Mouse (Mus musculus): ENCODE measurements around the gene Zfp52. TPM values are rescaled to one million over a fixed set of nuclear protein-coding genes. Genes with fewer than 3 reads are reported as not detected.

Zfp52 gene
- polyA plus RNA-seq, 1 experiment from 2014 or later = 3.0 TPM

DNA sequence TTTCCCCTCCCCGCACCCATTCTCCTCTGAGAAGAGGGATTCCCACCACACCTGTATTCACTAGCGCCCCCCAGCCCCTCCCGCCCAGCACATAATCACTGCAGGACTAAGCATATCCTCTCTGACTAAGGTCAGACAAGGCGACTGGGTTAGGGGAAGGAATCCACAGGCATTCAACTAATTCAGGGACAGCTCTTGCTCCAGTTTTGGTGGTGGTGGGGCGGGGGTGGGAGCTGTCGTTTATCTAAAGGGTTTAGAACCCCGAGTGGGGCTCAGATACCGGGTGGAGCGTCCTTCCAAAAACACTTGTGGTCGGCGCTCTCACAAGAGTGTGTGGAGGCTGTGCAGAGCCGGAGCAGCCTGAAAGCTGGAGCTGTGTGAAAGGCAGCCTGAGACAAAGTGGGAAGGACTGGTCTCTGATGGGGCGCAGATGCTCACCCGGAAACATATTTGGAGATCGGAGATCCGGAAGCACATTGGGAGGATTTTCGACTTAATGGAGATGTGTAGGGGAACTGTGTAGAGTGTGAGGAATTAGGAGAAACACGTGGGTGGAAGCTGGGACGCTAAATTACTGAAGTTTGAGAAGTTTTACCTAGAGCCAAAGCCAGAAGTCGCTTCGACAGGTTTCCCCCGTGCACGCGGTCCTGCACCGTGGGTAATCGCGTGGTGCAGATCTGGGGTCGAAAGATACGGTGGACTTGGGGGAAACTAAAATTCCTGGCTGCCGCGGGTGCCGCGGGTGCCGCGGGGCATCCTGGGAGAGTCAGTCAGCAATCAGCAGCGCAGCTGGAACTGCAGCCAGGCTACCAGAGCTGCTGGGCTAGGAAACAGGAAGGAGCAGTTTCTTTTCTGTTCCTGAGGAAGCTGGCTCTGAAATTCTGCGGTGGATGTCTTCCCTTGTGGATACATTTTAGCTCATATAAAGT lies 18.9 kb upstream of the Zfp52 start:
- under 1% methylated on average over 37 of the region's 37 CpGs for WGBS
- peak overlapping the region; percentile 90 for H3K27ac ChIP-seq (ENCODE audit: low read depth, low read length)
- peak overlapping the region; percentile 71 for H3K4me2 ChIP-seq (replicated peaks; ENCODE audit: low read depth, low read length)
- no peaks in the 10 kb centered on the region for H3K4me1 ChIP-seq (ENCODE audit: control insufficient read depth, insufficient read depth, low read length)
- H3K9me3 ChIP-seq (ENCODE audit: control insufficient read depth, low read length) = no peaks in the 10 kb centered on the region
- peak overlapping the region; percentile 55 for H3K4me3 ChIP-seq (ENCODE audit: low read length)
- H3K36me3 ChIP-seq (ENCODE audit: control insufficient read depth, insufficient read depth, low read length) = no peaks in the 10 kb centered on the region; the same call in 1 of the 2 replicates
- H3K27me3 ChIP-seq (ENCODE audit: control insufficient read depth, insufficient read depth, low read length) = no peaks in the 10 kb centered on the region
- peak; percentile 90 for ATAC-seq (ENCODE audit: low FRiP score, low TSS enrichment)
- H3K9ac ChIP-seq (ENCODE audit: low read depth, low read length) = peak overlapping the region; percentile 63

DNA sequence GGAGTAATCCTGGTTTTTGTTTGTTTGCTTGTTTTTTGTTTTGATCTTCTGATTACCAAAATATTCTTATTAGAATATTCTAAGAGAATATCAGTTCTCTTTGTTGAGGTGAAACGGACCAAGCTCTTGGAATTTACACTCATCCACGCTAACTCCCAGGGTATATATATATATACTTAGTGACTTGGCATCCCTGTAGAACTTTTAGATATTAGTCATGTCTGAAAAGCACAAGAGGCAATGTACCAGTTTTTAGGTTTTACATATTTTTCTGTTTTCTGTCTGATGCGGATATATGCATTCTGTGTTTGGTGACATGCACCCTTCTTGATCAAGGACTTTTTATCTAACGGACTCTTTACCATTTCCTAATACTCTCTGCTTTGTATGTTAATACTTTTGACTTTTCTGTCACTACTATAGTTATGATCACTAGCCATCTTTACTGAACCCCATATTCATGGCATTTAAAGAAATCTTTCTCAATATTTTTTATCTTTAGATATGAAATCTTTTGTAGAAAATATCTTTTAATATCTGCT lies 18.1 kb upstream of the Zfp52 start:
- peak overlapping the region; percentile 71 for H3K4me2 ChIP-seq (replicated peaks; ENCODE audit: low read depth, low read length)
- peak overlapping the region; percentile 63; the same call in 1 of the 2 replicates for H3K9ac ChIP-seq (ENCODE audit: low read depth, low read length)
- H3K4me3 ChIP-seq (ENCODE audit: low read length) = peak overlapping the region; percentile 55
- 36% methylated on average over 4 of the region's 4 CpGs for WGBS
- H3K27ac ChIP-seq (ENCODE audit: low read depth, low read length) = peak overlapping the region; percentile 90; the same call in 1 of the 2 replicates
- no peaks in the 10 kb centered on the region for H3K4me1 ChIP-seq (ENCODE audit: control insufficient read depth, insufficient read depth, low read length)
- ATAC-seq (ENCODE audit: low FRiP score, low TSS enrichment) = peak; percentile 5; the same call in 1 of the 2 replicates
- H3K36me3 ChIP-seq (ENCODE audit: control insufficient read depth, insufficient read depth, low read length) = no peaks in the 10 kb centered on the region
- H3K9me3 ChIP-seq (ENCODE audit: control insufficient read depth, low read length) = no peaks in the 10 kb centered on the region
- no peaks in the 10 kb centered on the region for H3K27me3 ChIP-seq (ENCODE audit: control insufficient read depth, insufficient read depth, low read length)

- Histone ChIP-seq H3K4me1 (ENCODE audit: control insufficient read depth, insufficient read depth, low read length) (no peaks in the 10 kb centered on the region), H3K4me3 (ENCODE audit: low read length) (no peak overlapping the region), H3K9ac (ENCODE audit: low read depth, low read length) (no peak overlapping the region), H3K27me3 (ENCODE audit: control insufficient read depth, insufficient read depth, low read length) (no peaks in the 10 kb centered on the region), H3K36me3 (ENCODE audit: control insufficient read depth, insufficient read depth, low read length) (no peaks in the 10 kb centered on the region), H3K9me3 (ENCODE audit: control insufficient read depth, low read length) (no peaks in the 10 kb centered on the region), H3K4me2 (replicated peaks; ENCODE audit: low read depth, low read length) (no peak overlapping the region), H3K27ac (ENCODE audit: low read depth, low read length) (no peak overlapping the region)
- ATAC-seq (ENCODE audit: low FRiP score, low TSS enrichment) = no peak
Measured at GRCm38 (mm10) chr17:21526270-21526669, 9.1 kb upstream of the Zfp52 start.

DNA sequence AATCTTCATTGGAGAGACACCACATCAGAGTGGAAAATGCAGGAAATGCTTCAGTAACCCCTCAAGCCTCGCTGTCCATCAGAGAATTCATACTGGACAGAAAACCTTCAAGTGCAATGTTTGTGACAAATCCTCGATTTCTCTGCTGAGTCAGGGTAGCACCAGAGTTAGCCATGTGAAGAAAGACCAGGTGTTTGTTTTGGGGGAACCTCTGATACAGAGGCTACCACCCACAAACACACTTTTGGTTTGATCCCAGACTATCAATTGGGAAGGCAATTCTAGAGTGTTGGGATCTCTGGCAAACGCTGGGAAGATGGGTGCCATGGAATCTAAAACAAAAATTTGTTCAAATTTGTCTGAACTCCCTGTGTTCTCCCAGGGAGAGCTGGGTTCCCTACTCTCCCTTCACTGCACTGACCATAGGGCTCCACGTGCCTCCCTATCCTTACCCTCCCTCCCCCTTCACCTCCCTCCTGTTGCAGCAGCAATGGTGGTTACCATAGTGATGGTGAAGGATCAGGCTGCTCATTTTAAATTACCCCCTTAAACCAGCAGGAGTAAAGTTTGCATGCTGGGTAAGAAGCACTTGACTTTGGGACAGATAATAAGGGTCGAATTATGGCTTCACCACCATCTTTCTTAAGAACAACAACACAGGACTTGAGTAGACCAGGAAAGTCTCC lies 4.6 kb upstream of the Zfp52 start:
- no peak overlapping the region for H3K4me3 ChIP-seq (ENCODE audit: low read length)
- no peaks in the 10 kb centered on the region for H3K36me3 ChIP-seq (ENCODE audit: control insufficient read depth, insufficient read depth, low read length)
- no peak overlapping the region for H3K9ac ChIP-seq (ENCODE audit: low read depth, low read length)
- no peak for ATAC-seq (ENCODE audit: low FRiP score, low TSS enrichment)
- 74% methylated on average over 5 of the region's 5 CpGs for WGBS
- H3K27ac ChIP-seq (ENCODE audit: low read depth, low read length) = no peak overlapping the region
- H3K4me2 ChIP-seq (replicated peaks; ENCODE audit: low read depth, low read length) = no peak overlapping the region
- no peaks in the 10 kb centered on the region for H3K27me3 ChIP-seq (ENCODE audit: control insufficient read depth, insufficient read depth, low read length)
- no peaks in the 10 kb centered on the region for H3K9me3 ChIP-seq (ENCODE audit: control insufficient read depth, low read length)
- peaks cover 4% of the 10 kb centered on the region for H3K4me1 ChIP-seq (ENCODE audit: control insufficient read depth, insufficient read depth, low read length)

DNA sequence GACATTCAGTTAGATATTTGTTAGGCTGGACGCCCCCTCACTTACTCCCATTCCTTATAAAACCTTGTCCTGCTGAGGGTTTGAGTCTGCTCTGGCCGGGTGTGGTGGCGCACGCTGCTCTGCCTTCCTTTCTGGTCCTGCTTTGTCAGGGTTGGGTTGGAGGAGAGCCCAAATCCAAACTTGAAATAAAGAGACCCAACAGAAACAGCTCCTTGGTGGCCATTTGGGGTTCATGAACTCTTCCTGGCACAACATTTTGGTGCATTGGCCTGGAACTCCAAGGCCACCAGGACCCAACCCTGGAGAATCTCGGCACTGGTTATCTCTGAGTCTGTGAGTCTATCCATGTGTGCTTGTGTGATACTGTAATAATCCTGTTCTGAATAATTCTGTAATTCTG lies 3.7 kb upstream of the Zfp52 start:
- peak overlapping the region; percentile 72 for H3K4me3 ChIP-seq (ENCODE audit: low read length)
- H3K27ac ChIP-seq (ENCODE audit: low read depth, low read length) = peak overlapping the region; percentile 97
- peaks cover 4% of the 10 kb centered on the region for H3K4me1 ChIP-seq (ENCODE audit: control insufficient read depth, insufficient read depth, low read length)
- ATAC-seq (ENCODE audit: low FRiP score, low TSS enrichment) = 0 out of 2 replicates have a peak, but pooled peaks have one; percentile 0
- peak overlapping the region; percentile 94; the same call in 1 of the 2 replicates for H3K9ac ChIP-seq (ENCODE audit: low read depth, low read length)
- no peaks in the 10 kb centered on the region for H3K36me3 ChIP-seq (ENCODE audit: control insufficient read depth, insufficient read depth, low read length)
- H3K4me2 ChIP-seq (replicated peaks; ENCODE audit: low read depth, low read length) = peak overlapping the region; percentile 71
- WGBS = 69% methylated on average over 5 of the region's 5 CpGs
- H3K27me3 ChIP-seq (ENCODE audit: control insufficient read depth, insufficient read depth, low read length) = no peaks in the 10 kb centered on the region
- no peaks in the 10 kb centered on the region for H3K9me3 ChIP-seq (ENCODE audit: control insufficient read depth, low read length)

DNA sequence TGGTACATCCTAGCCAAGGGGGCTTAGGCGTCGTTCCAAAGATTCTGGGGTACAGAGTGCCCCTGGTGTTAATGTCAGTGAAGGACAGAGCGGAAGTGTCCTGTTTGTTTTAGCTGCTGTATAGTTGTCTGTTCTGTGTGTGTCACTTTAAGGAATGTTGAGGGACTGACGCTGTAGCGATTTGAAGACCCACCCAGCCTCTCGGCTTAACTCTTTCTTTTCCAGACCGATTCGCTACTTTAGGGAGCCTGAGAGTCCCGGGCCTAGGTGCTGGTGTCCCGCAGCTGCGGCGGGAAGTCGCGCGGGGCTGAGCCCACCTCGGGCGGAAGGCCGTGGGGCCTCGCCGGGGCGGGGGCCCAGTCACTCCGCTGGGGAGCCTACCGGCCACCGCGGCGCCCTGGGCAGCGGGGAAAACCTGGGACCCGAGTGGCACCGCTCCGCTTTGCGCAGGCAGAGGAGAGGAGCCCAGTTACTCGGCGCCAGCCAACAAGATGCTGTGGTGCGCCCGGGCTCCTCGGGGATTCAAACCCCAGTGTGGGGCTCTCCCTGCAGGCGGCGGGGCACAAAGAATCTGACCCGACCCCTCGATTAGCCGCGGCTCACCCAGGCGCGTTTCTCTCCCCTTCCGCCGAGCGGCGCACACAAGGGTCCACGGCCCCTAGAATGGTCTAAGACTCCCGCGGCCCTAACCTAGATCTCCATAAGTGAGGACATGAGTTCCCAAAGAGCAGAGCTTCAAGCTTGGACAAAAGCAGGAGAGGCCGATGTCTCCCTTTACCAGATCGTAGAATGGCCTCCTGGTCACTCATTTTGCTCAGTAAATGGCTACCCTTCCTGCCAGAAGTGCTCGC lies 3.0 kb upstream of the Zfp52 start:
- H3K36me3 ChIP-seq (ENCODE audit: control insufficient read depth, insufficient read depth, low read length) = no peaks in the 10 kb centered on the region
- peak; percentile 85 for ATAC-seq (ENCODE audit: low FRiP score, low TSS enrichment)

GRCm38 (mm10) chr17:21533961-21534360 lies 1.4 kb upstream of the Zfp52 start:
- Histone ChIP-seq H3K4me1 (ENCODE audit: control insufficient read depth, insufficient read depth, low read length) (peaks cover 4% of the 10 kb centered on the region), H3K27ac (ENCODE audit: low read depth, low read length) (no peak overlapping the region; the same call in 1 of the 2 replicates), H3K36me3 (ENCODE audit: control insufficient read depth, insufficient read depth, low read length) (no peaks in the 10 kb centered on the region), H3K4me3 (ENCODE audit: low read length) (no peak overlapping the region), H3K27me3 (ENCODE audit: control insufficient read depth, insufficient read depth, low read length) (no peaks in the 10 kb centered on the region), H3K4me2 (replicated peaks; ENCODE audit: low read depth, low read length) (no peak overlapping the region), H3K9me3 (ENCODE audit: control insufficient read depth, low read length) (no peaks in the 10 kb centered on the region), H3K9ac (ENCODE audit: low read depth, low read length) (no peak overlapping the region)
- no peak for ATAC-seq (ENCODE audit: low FRiP score, low TSS enrichment)
- 89% methylated on average over 1 of the region's 1 CpGs for WGBS

More for the DNA sequence above, 3.0 kb upstream of the Zfp52 start:
- Histone ChIP-seq H3K9me3 (ENCODE audit: control insufficient read depth, low read length) (no peaks in the 10 kb centered on the region), H3K27ac (ENCODE audit: low read depth, low read length) (peak overlapping the region; percentile 97), H3K27me3 (ENCODE audit: control insufficient read depth, insufficient read depth, low read length) (no peaks in the 10 kb centered on the region), H3K4me1 (ENCODE audit: control insufficient read depth, insufficient read depth, low read length) (peaks cover 4% of the 10 kb centered on the region), H3K9ac (ENCODE audit: low read depth, low read length) (peak overlapping the region; percentile 94), H3K4me3 (ENCODE audit: low read length) (peak overlapping the region; percentile 72), H3K4me2 (replicated peaks; ENCODE audit: low read depth, low read length) (peak overlapping the region; percentile 71)
- WGBS = under 1% methylated on average over 54 of the region's 54 CpGs

DNA sequence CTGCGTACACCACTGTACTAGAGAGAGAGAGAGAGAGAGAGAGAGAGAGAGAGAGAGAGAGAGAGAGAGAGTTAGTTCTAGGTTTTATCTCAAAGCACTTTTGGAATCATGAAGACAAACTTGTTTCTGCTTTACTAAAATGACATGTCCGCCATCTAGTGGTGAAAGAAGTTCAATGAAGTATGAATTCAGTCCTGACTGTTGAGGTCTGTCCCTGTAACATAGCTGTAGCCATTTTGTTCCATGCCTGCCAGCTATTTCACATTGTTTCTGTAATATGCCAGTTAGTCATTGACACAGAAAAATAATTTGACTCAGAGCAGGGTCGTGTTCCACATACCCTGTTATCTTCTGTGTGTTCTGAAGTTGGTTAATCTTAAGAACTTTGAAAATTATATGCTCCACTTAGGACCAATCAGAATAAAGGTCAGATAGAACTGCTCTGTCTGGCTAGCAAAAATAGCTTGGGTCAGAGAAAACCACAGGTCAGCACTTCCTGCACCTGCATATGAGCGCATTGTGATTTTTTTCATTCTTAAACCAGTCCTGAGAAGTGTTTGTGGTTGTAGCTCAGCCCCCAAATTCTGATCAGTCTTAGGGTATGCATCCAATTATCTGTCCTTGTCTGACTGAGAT lies 761 bp upstream of the Zfp52 start:
- Histone ChIP-seq H3K4me2 (replicated peaks; ENCODE audit: low read depth, low read length) (peak overlapping the region; percentile 74; the same call in 1 of the 2 replicates), H3K4me3 (ENCODE audit: low read length) (no peak overlapping the region), H3K9me3 (ENCODE audit: control insufficient read depth, low read length) (no peaks in the 10 kb centered on the region), H3K36me3 (ENCODE audit: control insufficient read depth, insufficient read depth, low read length) (no peaks in the 10 kb centered on the region), H3K27me3 (ENCODE audit: control insufficient read depth, insufficient read depth, low read length) (no peaks in the 10 kb centered on the region), H3K9ac (ENCODE audit: low read depth, low read length) (no peak overlapping the region), H3K27ac (ENCODE audit: low read depth, low read length) (no peak overlapping the region), H3K4me1 (ENCODE audit: control insufficient read depth, insufficient read depth, low read length) (peaks cover 4% of the 10 kb centered on the region)
- peak; percentile 41 for ATAC-seq (ENCODE audit: low FRiP score, low TSS enrichment)
- WGBS = 17% methylated on average over 4 of the region's 4 CpGs
